Mouse (Mus musculus): ENCODE measurements around the gene Decr2. TPM values are rescaled to one million over a fixed set of nuclear protein-coding genes. Genes with fewer than 3 reads are reported as not detected.
"Not testable (repeated sequence)": the region's sequence is repeated elsewhere in the genome, so short reads cannot be mapped to it uniquely, and the experiment has no call there.

The Decr2 gene
- polyA plus RNA-seq, 1 experiment from 2014 or later, result 28.6 TPM

DNA sequence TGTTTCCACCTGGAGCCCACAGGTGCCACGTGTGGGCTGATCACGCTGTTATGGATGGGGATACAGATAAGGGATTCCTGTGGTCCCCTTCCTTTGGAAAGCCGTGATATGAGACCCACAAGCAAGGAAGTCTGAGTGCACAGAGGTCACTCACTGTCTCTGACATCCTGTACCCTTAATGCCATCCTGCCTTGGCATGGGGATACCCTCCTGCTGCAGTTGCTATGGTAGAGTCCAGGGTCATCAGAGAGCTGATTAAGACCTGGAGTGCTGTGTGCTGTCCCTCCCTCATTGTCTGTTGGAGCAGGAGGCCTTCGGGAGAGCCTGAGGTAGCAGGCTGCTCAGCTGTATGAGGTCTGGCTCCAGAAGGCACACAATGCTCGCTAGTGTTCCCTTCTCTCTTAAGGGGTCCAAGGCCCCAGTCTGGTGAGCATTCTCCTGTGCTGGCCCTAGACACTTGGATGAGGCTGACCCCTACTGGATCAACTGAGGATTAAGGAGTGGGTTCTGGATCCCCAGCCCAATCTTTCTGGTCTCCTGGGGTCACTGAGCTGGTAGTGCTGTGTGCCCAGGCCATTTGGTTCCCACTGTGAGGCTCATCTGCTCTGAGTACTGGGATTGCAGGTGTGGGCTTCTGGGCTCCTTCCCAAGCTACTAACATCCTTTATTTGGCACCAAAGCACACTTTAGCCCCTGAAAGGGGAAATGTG is 32.4 kb upstream of the Decr2 start:
- no peak overlapping the region for H3K4me2 ChIP-seq (replicated peaks)
- 62% methylated on average over 5 of the region's 5 CpGs for WGBS
- no peak overlapping the region for H3K4me3 ChIP-seq
- H3K36me3 ChIP-seq, result peaks cover 25% of the 10 kb centered on the region
- no peak overlapping the region for H3K27ac ChIP-seq
- 0 out of 2 replicates have a peak, but pooled peaks cover 9% of the 10 kb centered on the region for H3K27me3 ChIP-seq (replicated peaks)
- H3K9me3 ChIP-seq, result no peaks in the 10 kb centered on the region
- H3K9ac ChIP-seq, result no peak overlapping the region
- peaks cover 15% of the 10 kb centered on the region for H3K4me1 ChIP-seq
- ATAC-seq (ENCODE audit: low FRiP score, low read depth), result 0 out of 2 replicates have a peak, but pooled peaks have one; percentile 22

DNA sequence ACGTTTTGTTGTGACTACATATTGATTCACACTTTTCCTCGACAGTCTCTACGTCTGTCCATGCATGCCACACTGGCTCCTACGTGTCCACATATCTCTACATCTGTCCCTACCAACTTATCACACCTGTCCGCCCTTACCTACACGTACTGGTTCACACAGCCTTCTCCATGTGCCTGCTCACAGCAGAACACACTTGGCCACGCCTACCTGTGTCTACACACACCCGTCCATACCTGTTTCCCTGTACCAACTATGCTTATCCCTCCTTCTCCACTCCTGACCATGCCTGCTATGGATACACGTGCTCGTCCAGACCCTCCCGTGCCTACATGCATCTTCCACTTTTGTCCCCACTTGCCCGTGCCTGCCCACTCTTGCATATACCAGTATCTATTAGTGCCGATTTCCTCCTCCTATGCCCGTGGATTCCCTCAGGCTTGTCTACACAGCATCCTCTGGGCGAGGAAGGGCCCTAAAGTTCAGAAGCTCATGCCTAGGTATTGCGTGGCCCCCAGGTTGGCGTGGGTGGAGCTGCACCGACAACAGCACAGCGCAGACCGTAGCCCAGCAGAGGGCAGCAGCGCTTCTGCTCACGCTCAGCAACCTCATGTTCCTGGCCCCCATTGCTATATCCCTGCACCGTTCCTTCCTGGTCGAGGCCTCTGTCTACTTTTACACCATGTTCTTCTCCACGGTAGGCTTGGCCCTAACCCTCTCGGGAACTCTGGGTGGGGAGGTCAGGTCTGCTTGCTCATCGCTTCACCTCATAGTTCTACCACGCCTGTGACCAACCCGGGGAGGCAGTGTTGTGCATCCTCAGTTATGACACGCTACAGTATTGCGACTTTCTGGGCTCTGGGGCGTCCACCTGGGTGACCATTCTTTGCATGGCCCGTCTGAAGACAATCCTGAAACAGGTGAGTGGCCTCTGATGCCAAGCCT is 29.9 kb upstream of the Decr2 start:
- H3K27ac ChIP-seq, result no peak overlapping the region
- no peak overlapping the region for H3K4me3 ChIP-seq
- 0 out of 2 replicates have a peak overlapping the region, but pooled peaks have one; percentile 5 for H3K4me2 ChIP-seq (replicated peaks)
- no peaks in the 10 kb centered on the region for H3K9me3 ChIP-seq
- 52% methylated on average over 33 of the region's 33 CpGs for WGBS
- peaks cover 30% of the 10 kb centered on the region for H3K27me3 ChIP-seq (replicated peaks)
- ATAC-seq (ENCODE audit: low FRiP score, low read depth), result no peak
- H3K4me1 ChIP-seq, result peaks cover 15% of the 10 kb centered on the region
- H3K9ac ChIP-seq, result no peak overlapping the region
- peaks cover under 1% of the 10 kb centered on the region for H3K36me3 ChIP-seq

- no peak overlapping the region for H3K27ac ChIP-seq
- 86% methylated on average over 17 of the region's 17 CpGs for WGBS
- H3K9me3 ChIP-seq, result no peaks in the 10 kb centered on the region
- H3K27me3 ChIP-seq (replicated peaks), result peaks cover 62% of the 10 kb centered on the region
- no peak overlapping the region for H3K4me3 ChIP-seq
- ATAC-seq (ENCODE audit: low FRiP score, low read depth), result no peak
- H3K36me3 ChIP-seq, result no peaks in the 10 kb centered on the region
- H3K9ac ChIP-seq, result no peak overlapping the region
- no peak overlapping the region for H3K4me2 ChIP-seq (replicated peaks)
- peaks cover 13% of the 10 kb centered on the region for H3K4me1 ChIP-seq
Measured at GRCm38 (mm10) chr17:26116503-26117258, 26.5 kb upstream of the Decr2 start.

GRCm38 (mm10) chr17:26115956-26116487 is 25.9 kb upstream of the Decr2 start:
- Histone ChIP-seq H3K27me3 (replicated peaks) (peaks cover 68% of the 10 kb centered on the region), H3K9ac (no peak overlapping the region), H3K4me1 (peaks cover 13% of the 10 kb centered on the region), H3K9me3 (no peaks in the 10 kb centered on the region), H3K4me2 (replicated peaks) (no peak overlapping the region), H3K36me3 (no peaks in the 10 kb centered on the region), H3K4me3 (no peak overlapping the region), H3K27ac (no peak overlapping the region)
- no peak for ATAC-seq (ENCODE audit: low FRiP score, low read depth)
- 45% methylated on average over 2 of the region's 3 CpGs for WGBS

GRCm38 (mm10) chr17:26115205-26115898 is 25.2 kb upstream of the Decr2 start:
- Histone ChIP-seq H3K4me2 (replicated peaks) (no peak overlapping the region), H3K4me3 (no peak overlapping the region), H3K27me3 (replicated peaks) (peaks cover 75% of the 10 kb centered on the region), H3K9ac (no peak overlapping the region), H3K36me3 (no peaks in the 10 kb centered on the region), H3K4me1 (peaks cover 13% of the 10 kb centered on the region), H3K9me3 (no peaks in the 10 kb centered on the region), H3K27ac (no peak overlapping the region)
- no peak for ATAC-seq (ENCODE audit: low FRiP score, low read depth)
- 80% methylated on average over 7 of the region's 7 CpGs for WGBS

DNA sequence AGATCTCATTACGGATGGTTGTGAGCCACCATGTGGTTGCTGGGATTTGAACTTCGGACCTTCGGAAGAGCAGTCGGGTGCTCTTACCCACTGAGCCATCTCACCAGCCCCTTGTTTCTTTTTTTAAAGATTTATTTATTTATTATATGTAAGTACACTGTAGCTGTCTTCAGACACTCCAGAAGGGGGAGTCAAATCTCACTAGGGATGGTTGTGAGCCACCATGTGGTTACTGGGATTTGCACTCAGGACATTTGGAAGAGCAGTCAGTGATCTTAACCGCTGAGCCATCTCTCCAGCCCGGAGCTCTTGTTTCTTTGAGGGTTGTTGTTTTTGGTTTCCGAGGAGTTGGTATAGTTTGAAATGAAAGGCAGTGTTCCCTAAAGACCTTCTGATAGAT is 24.3 kb upstream of the Decr2 start:
- not testable (repeated sequence) for H3K27ac ChIP-seq; H3K9ac ChIP-seq; H3K4me2 ChIP-seq (replicated peaks); ATAC-seq (ENCODE audit: low FRiP score, low read depth); H3K4me3 ChIP-seq; H3K36me3 ChIP-seq; H3K9me3 ChIP-seq
- peaks cover 13% of the 10 kb centered on the region for H3K4me1 ChIP-seq
- peaks cover 71% of the 10 kb centered on the region for H3K27me3 ChIP-seq (replicated peaks)
- WGBS, result 69% methylated on average over 7 of the region's 7 CpGs

- Histone ChIP-seq H3K36me3 (no peaks in the 10 kb centered on the region), H3K27me3 (replicated peaks) (peaks cover 69% of the 10 kb centered on the region), H3K4me2 (replicated peaks) (peak overlapping the region; percentile 96), H3K27ac (no peak overlapping the region), H3K4me3 (peak overlapping the region; percentile 70), H3K4me1 (peaks cover 13% of the 10 kb centered on the region), H3K9me3 (no peaks in the 10 kb centered on the region), H3K9ac (no peak overlapping the region)
- ATAC-seq (ENCODE audit: low FRiP score, low read depth), result no peak
- 10% methylated on average over 8 of the region's 8 CpGs for WGBS
Measured at GRCm38 (mm10) chr17:26114061-26114460, 23.9 kb upstream of the Decr2 start.

DNA sequence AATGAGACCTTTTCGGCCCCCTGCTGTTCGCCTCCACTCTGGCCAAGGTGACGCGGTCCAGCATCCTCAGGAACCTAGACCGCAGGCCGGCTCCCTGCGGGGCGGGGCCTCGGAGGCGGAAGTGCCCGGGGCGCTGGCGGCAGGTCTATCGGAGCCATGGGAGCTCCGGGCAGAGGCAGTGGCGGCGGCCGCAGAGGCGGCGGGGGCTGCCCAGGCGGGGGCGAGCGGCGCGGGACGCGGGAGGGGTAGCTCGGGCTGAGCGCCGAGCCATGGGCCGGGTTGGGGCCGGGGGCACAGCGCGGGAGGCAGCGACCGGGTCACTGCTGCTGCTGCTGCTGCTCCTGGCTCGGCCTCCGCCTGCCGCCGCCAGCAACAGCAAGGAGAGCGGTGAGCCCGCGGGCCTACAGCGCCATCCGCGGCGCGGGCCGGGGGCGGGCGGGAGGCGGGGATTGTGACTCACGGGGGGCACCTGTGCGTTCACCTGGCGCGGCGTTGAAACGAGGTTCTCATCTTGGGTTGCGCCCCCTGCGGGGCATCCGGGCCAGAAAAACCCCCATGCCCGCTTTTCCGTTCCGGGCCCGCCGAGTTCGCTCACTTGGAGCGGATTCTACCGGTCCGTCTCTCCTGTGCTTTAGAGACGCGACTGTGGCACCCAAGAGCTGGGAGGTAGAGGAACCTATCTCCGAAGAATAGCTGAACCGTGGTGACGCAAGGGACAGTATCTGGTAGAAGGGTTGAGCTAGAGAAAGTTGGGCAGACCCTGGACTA is 23.2 kb upstream of the Decr2 start, which contains the start of gene Tmem8:
Gene Tmem8 (plus strand): TSS at position 119 of the 768 bp plus-strand sequence.
- Histone ChIP-seq H3K36me3 (no peaks in the 10 kb centered on the region), H3K27ac (no peak within 1 kb of the TSS), H3K9me3 (no peaks in the 10 kb centered on the region), H3K27me3 (replicated peaks) (peaks cover 66% of the 10 kb centered on the region), H3K4me3 (peak within 1 kb of the TSS; percentile 70), H3K9ac (peak within 1 kb of the TSS; percentile 76), H3K4me1 (peaks cover 13% of the 10 kb centered on the region), H3K4me2 (replicated peaks) (peak within 1 kb of the TSS; percentile 96)
- peak; percentile 51; the same call in 1 of the 2 replicates for ATAC-seq (ENCODE audit: low FRiP score, low read depth)
- 1% methylated on average over 75 of the region's 75 CpGs for WGBS

DNA sequence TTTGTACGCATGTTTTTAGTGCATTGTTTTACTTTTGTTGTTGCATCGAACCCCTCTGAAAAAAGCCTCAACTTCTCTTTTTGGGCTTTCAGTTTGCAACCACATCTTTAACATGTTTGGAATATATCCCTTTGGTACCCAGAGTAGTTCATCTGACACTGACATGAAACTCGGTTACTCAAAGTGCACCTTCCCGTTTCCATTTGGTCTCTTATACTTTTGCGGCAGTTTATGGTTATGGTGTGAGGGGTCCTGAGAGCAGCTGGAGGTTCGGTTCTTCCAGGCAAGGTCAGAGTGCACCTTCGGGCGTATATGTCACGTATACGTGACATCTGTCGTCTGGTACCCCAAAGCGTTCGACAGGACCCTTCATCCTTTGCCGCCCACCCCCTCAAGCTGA is 22.6 kb upstream of the Decr2 start:
- Histone ChIP-seq H3K4me2 (replicated peaks) (peak overlapping the region; percentile 96), H3K27ac (no peak overlapping the region), H3K4me1 (peaks cover 13% of the 10 kb centered on the region), H3K9me3 (no peaks in the 10 kb centered on the region), H3K27me3 (replicated peaks) (peaks cover 66% of the 10 kb centered on the region), H3K9ac (peak overlapping the region; percentile 76), H3K36me3 (no peaks in the 10 kb centered on the region), H3K4me3 (peak overlapping the region; percentile 70)
- ATAC-seq (ENCODE audit: low FRiP score, low read depth), result no peak
- 19% methylated on average over 14 of the region's 14 CpGs for WGBS

GRCm38 (mm10) chr17:26111722-26112121 is 21.6 kb upstream of the Decr2 start:
- WGBS, result 29% methylated on average over 4 of the region's 4 CpGs
- Histone ChIP-seq H3K27ac (no peak overlapping the region), H3K4me1 (peaks cover 13% of the 10 kb centered on the region), H3K9ac (no peak overlapping the region), H3K4me2 (replicated peaks) (no peak overlapping the region), H3K9me3 (no peaks in the 10 kb centered on the region), H3K4me3 (no peak overlapping the region), H3K36me3 (no peaks in the 10 kb centered on the region), H3K27me3 (replicated peaks) (peaks cover 61% of the 10 kb centered on the region)
- ATAC-seq (ENCODE audit: low FRiP score, low read depth), result no peak

- no peak overlapping the region for H3K4me2 ChIP-seq (replicated peaks)
- H3K9ac ChIP-seq, result no peak overlapping the region
- H3K4me1 ChIP-seq, result peaks cover 13% of the 10 kb centered on the region
- WGBS, result 2% methylated on average over 4 of the region's 4 CpGs
- H3K4me3 ChIP-seq, result no peak overlapping the region
- H3K27me3 ChIP-seq (replicated peaks), result peaks cover 54% of the 10 kb centered on the region
- H3K9me3 ChIP-seq, result no peaks in the 10 kb centered on the region
- no peak overlapping the region for H3K27ac ChIP-seq
- H3K36me3 ChIP-seq, result no peaks in the 10 kb centered on the region
- no peak for ATAC-seq (ENCODE audit: low FRiP score, low read depth)
Measured at GRCm38 (mm10) chr17:26111024-26111423, 20.9 kb upstream of the Decr2 start.
